Mouse (Mus musculus): ENCODE data around the gene Hmcn1. TPM values are rescaled to one million over a fixed set of nuclear protein-coding genes. Genes with fewer than 3 reads are reported as not detected.
A peak's percentile ranks its signal among the peaks of the same experiment; 100 is the strongest.

Gene Hmcn1
- polyA plus RNA-seq, 2 experiments = 35.3 to 80.4 TPM

DNA sequence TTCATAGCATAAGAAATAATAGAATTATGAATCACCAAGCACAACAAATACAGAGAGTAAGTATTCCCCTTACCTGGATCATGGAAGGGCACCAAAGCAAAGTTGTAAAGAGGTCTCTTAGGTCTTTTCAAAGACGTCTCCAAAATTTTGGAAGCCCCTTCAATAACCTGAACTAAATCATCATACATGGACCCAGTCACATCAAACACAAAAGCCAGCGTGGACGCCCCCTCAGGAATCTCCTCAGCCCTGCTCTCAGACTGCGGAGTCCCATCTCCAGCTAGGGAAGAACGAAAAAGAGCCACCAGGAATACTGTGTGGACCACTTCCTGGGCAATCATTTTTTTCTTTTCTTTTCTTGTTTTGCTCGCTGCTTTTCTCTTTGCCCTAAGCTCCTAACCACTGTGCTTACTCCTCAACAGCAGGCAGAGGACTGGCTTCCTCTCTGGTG lies 499 bp downstream of the Hmcn1 start:
- peak overlapping the region; percentile 66 for H3K4me3 ChIP-seq (replicated peaks; ENCODE audit: low read length)
- DNase-seq (ENCODE audit: low spot score) = no peak
- H3K4me1 ChIP-seq (ENCODE audit: control insufficient read depth, insufficient read depth, low read length) = peaks cover 24% of the 10 kb centered on the region
- ATAC-seq (ENCODE audit: low FRiP score, low read depth) = peak; percentile 11; the same call in 1 of the 2 replicates
- peak overlapping the region; percentile 80 for H3K4me2 ChIP-seq (replicated peaks; ENCODE audit: low read depth, low read length, severe bottlenecking)
- H3K27ac ChIP-seq (replicated peaks; ENCODE audit: low read depth, low read length) = peak overlapping the region; percentile 85
- TF ChIP-seq POLR2A (IDR thresholded peaks at IDR 0.05; ENCODE audit: borderline replicate concordance, extremely low read depth, insufficient read depth, insufficient read length) = no peak
- H3K9me3 ChIP-seq (ENCODE audit: control insufficient read depth, low read length) = no peaks in the 10 kb centered on the region
- H3K9ac ChIP-seq (ENCODE audit: low read depth, low read length, severe bottlenecking) = peak overlapping the region; percentile 80
- 4% methylated on average over 6 of the region's 6 CpGs for WGBS
- H3K27me3 ChIP-seq (ENCODE audit: control insufficient read depth, insufficient read depth, low read length) = no peaks in the 10 kb centered on the region
- H3K36me3 ChIP-seq (ENCODE audit: control insufficient read depth, insufficient read depth, low read length) = no peaks in the 10 kb centered on the region

DNA sequence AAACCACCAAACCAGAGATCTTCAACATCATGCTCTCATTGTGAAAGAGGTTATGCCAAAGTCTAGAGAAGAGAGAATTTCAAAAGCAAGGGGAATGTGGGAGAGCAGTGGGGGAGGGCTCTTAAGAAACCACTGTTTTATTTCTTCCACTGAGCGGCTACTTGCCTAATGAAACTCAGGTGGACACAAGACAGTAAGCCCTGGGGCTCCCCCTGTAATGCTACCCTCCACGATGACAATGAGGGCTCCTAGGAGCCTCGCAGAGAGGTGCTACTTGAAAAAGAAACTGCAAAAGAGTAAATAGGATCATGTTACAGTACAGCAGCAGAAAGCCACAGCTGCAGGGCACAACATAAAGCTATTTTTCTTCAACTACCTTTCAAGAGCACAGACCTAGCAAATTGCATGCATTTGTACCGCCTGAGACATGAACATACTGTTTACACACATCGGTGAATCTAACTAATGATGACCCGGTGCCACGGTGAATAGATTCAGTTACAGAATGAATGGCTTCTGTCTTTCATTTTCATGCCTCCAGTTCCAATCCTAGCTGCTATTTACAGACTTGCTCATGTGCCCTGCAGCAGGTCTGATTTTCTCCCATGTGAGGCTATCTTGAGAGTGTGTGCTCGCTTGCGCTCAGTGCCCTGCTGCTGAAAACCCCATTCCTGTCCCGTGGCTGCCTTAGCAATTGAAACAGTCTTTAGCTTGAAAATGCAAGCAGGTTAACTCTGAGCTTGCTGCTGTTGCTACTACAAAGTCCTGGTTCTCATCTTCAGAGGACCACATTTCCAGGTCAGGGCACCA lies 1.3 kb downstream of the Hmcn1 start:
- 0 out of 2 replicates have a peak, but pooled peaks have one; percentile 8 for ATAC-seq (ENCODE audit: low FRiP score, low read depth)
- no peak for TF ChIP-seq POLR2A (IDR thresholded peaks at IDR 0.05; ENCODE audit: borderline replicate concordance, extremely low read depth, insufficient read depth, insufficient read length)

DNA sequence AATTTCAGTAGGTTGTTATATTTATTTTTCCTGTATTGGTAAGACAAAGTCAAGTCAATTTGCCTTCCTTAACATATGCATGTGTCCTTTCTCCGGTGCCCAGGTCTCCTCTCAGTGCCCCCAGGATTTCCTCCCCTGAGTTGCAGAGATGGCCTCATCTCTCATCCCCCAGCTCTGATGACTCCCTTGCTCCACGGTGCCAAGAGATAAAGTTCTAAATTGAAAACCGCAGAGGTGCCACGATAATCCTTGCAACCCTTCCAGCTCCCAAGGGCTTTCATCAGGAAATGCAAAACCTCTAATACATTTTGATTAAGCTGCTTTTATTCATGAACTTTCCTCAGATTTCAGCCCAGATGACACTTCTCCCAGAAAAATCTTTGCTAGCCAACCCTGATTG lies 8.3 kb downstream of the Hmcn1 start:
- 74% methylated on average over 4 of the region's 4 CpGs for WGBS
- TF ChIP-seq POLR2A (IDR thresholded peaks at IDR 0.05; ENCODE audit: borderline replicate concordance, extremely low read depth, insufficient read depth, insufficient read length) = no peak
- no peaks in the 10 kb centered on the region for H3K9me3 ChIP-seq (ENCODE audit: control insufficient read depth, low read length)
- no peak for ATAC-seq (ENCODE audit: low FRiP score, low read depth)
- H3K4me1 ChIP-seq (ENCODE audit: control insufficient read depth, insufficient read depth, low read length) = peaks cover 2% of the 10 kb centered on the region; the same call in 1 of the 2 replicates
- no peak overlapping the region for H3K4me3 ChIP-seq (replicated peaks; ENCODE audit: low read length)
- no peaks in the 10 kb centered on the region for H3K27me3 ChIP-seq (ENCODE audit: control insufficient read depth, insufficient read depth, low read length)
- H3K9ac ChIP-seq (ENCODE audit: low read depth, low read length, severe bottlenecking) = no peak overlapping the region
- no peaks in the 10 kb centered on the region for H3K36me3 ChIP-seq (ENCODE audit: control insufficient read depth, insufficient read depth, low read length)
- H3K4me2 ChIP-seq (replicated peaks; ENCODE audit: low read depth, low read length, severe bottlenecking) = no peak overlapping the region
- DNase-seq (ENCODE audit: low spot score) = no peak
- H3K27ac ChIP-seq (replicated peaks; ENCODE audit: low read depth, low read length) = no peak overlapping the region

More for the DNA sequence above, 1.3 kb downstream of the Hmcn1 start:
- H3K27ac ChIP-seq (replicated peaks; ENCODE audit: low read depth, low read length) = peak overlapping the region; percentile 85
- peak overlapping the region; percentile 80 for H3K9ac ChIP-seq (ENCODE audit: low read depth, low read length, severe bottlenecking)
- H3K9me3 ChIP-seq (ENCODE audit: control insufficient read depth, low read length) = no peaks in the 10 kb centered on the region
- WGBS = 1% methylated on average over 10 of the region's 10 CpGs
- H3K4me1 ChIP-seq (ENCODE audit: control insufficient read depth, insufficient read depth, low read length) = peaks cover 24% of the 10 kb centered on the region
- DNase-seq (ENCODE audit: low spot score) = no peak
- H3K4me3 ChIP-seq (replicated peaks; ENCODE audit: low read length) = peak overlapping the region; percentile 66
- H3K4me2 ChIP-seq (replicated peaks; ENCODE audit: low read depth, low read length, severe bottlenecking) = peak overlapping the region; percentile 80
- no peaks in the 10 kb centered on the region for H3K27me3 ChIP-seq (ENCODE audit: control insufficient read depth, insufficient read depth, low read length)
- H3K36me3 ChIP-seq (ENCODE audit: control insufficient read depth, insufficient read depth, low read length) = no peaks in the 10 kb centered on the region

DNA sequence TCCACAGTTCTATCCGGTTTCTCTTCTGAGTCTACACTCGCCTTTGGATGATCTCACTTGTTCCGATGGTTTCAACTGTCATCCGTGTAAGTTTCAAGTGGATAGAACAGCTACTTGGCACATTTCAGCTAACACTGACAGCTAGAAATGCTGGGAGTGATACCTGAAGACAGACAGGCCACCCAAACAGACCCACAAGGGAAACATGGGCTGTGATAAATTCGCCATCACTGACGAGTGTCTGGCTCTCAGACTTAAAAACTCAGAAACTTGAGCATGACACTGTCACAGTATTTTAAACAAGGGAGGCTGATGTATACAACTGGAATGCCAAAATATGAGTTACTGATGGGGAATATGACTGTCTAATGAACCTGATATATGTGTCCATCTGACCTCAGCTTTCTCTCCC lies 9.1 kb downstream of the Hmcn1 start:
- WGBS = 85% methylated on average over 6 of the region's 6 CpGs
- no peak overlapping the region for H3K9ac ChIP-seq (ENCODE audit: low read depth, low read length, severe bottlenecking)
- H3K4me3 ChIP-seq (replicated peaks; ENCODE audit: low read length) = no peak overlapping the region
- 0 out of 2 replicates have a peak, but pooled peaks cover under 1% of the 10 kb centered on the region for H3K36me3 ChIP-seq (ENCODE audit: control insufficient read depth, insufficient read depth, low read length)
- no peaks in the 10 kb centered on the region for H3K27me3 ChIP-seq (ENCODE audit: control insufficient read depth, insufficient read depth, low read length)
- H3K27ac ChIP-seq (replicated peaks; ENCODE audit: low read depth, low read length) = no peak overlapping the region
- H3K4me2 ChIP-seq (replicated peaks; ENCODE audit: low read depth, low read length, severe bottlenecking) = no peak overlapping the region
- DNase-seq (ENCODE audit: low spot score) (no peak), ATAC-seq (ENCODE audit: low FRiP score, low read depth) (no peak)
- H3K4me1 ChIP-seq (ENCODE audit: control insufficient read depth, insufficient read depth, low read length) = no peaks in the 10 kb centered on the region
- no peak for TF ChIP-seq POLR2A (IDR thresholded peaks at IDR 0.05; ENCODE audit: borderline replicate concordance, extremely low read depth, insufficient read depth, insufficient read length)
- H3K9me3 ChIP-seq (ENCODE audit: control insufficient read depth, low read length) = no peaks in the 10 kb centered on the region

DNA sequence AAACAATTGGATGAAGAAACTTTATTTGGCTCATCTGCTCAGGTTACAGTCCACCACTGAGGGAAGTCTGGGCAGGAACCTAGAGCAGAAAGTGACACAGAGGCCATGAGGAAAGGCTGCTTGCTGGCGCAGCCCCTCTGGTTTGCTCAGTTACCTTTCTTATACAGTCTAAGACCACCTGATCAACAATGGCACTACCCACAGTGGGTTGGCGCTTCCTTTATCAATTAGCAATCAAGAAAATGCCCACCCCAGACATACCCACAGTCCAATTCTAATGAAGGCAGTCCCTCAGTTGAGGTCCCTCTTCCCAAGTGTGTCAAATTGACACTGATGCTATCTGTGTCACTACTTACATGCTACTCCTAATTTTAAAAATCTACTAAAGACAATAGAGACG lies 14.6 kb downstream of the Hmcn1 start:
- no peaks in the 10 kb centered on the region for H3K27me3 ChIP-seq (ENCODE audit: control insufficient read depth, insufficient read depth, low read length)
- peaks cover 15% of the 10 kb centered on the region for H3K4me1 ChIP-seq (ENCODE audit: control insufficient read depth, insufficient read depth, low read length)
- DNase-seq (ENCODE audit: low spot score) = no peak
- no peaks in the 10 kb centered on the region for H3K9me3 ChIP-seq (ENCODE audit: control insufficient read depth, low read length)
- no peak for TF ChIP-seq POLR2A (IDR thresholded peaks at IDR 0.05; ENCODE audit: borderline replicate concordance, extremely low read depth, insufficient read depth, insufficient read length)
- no peak overlapping the region for H3K9ac ChIP-seq (ENCODE audit: low read depth, low read length, severe bottlenecking)
- no peak overlapping the region for H3K4me3 ChIP-seq (replicated peaks; ENCODE audit: low read length)
- no peak overlapping the region for H3K4me2 ChIP-seq (replicated peaks; ENCODE audit: low read depth, low read length, severe bottlenecking)
- H3K27ac ChIP-seq (replicated peaks; ENCODE audit: low read depth, low read length) = no peak overlapping the region
- no peak for ATAC-seq (ENCODE audit: low FRiP score, low read depth)
- H3K36me3 ChIP-seq (ENCODE audit: control insufficient read depth, insufficient read depth, low read length) = peaks cover 4% of the 10 kb centered on the region; the same call in 1 of the 2 replicates
- WGBS = 89% methylated on average over 3 of the region's 3 CpGs
